Mouse (Mus musculus) gastrocnemius, postnatal 14 days (tissue): ENCODE measurements around the gene Slc9b2. TPM values are rescaled to one million over a fixed set of nuclear protein-coding genes. Genes with fewer than 3 reads are reported as not detected.

Experiments
- DNase-seq: peaks from one replicate; pipeline ENCODE4 v3.0.0; 2021; ENCODE audit warnings: mixed read lengths
- intact Hi-C: fragments of 180-260 bp; cut with DNase I; formaldehyde crosslinking; loops from one replicate; pipeline ENCODE4 v1.15.1; 2025; ENCODE audit warnings: low total_unique reads
- long read RNA-seq, 2 experiments: library from polyadenylated mRNA; stranded (forward); transcript quantifications; one replicate each; pipeline ENCODE4 v2.0.0; 2021
- total RNA-seq, 2 experiments: library from RNA; stranded (reverse); gene quantifications; 2 replicates each; pipeline ENCODE4 v1.2.3; 2021

Slc9b2 gene
- total RNA-seq = under 1 TPM; 0.29 to 0.33 TPM
- long read RNA-seq, experiment 1 = 0 reads
- long read RNA-seq, experiment 2 = 0 reads

DNA sequence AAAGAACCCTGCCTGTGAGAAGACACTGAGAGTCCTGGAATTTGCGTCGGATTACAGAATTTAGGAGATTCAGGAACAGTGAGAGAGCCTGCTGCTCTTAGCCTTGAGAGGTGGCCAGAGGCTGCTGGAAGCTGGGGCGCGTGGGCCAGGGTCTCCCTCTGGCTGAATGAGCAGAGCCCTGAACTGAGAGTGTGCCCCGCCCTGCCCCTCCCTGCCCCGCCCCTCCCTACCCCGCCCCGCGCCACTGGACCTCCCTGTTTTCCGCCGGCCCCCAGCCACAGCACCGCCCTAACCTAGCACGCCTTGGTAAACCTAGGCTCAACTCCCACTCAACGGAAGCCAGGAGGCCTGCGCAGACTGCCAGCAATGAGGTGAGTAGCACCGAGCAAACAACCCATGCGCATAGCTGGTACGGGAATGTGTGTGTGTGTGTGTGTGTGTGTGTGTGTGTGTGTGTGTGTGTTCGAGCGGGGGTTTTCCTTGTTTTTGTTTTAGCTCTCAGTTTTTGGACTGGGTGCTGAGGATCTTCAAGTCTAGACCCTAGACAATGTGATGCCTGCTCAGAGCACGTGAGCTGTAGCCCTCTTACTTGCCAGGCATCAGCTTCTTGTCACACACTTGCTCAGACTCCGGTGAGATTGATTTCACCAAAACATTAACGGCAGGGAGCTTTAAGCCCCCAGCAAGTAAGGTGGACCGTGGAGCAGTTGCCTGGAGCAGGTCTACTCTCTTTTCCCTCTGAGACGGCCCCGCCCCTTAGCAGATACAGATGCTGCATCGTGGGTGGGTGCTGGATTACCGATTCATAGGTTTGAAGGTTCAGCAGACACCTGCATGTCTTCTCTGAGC, at the start of gene Slc9b2:
TSS of gene Slc9b2 (plus strand) at position 290 of the 849 bp plus-strand sequence.
- DNase-seq = peak; percentile 14

GRCm38 (mm10) chr3:135258919-135259318, 48.6 kb upstream of the Slc9b2 start:
- intact Hi-C loops = no loop called here
- no peak for DNase-seq

More for the DNA sequence above, at the start of gene Slc9b2:
- intact Hi-C loops = no loop called here

DNA sequence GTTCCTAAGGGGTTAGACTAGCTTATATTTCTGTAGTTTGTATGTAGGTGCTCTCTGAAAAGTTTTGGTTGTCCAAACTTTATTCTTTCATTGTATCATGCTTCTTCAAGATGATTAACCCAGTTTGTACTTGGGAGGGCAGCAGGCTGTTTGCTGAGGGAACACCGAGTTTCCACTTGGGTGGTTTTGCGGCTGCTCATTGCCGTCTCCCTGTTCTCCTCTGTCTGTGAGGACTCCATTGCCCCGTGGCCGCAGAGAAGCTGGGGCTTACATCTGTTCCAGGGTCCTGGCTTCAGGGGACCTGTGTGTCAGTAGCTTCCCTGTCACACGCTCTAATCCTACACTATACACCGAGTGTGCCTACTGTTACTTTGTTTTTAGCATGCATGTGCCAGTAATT, 47.3 kb upstream of the Slc9b2 start:
- no peak for DNase-seq
- intact Hi-C loops = no loop called here

GRCm38 (mm10) chr3:135268616-135269015, 38.9 kb upstream of the Slc9b2 start:
- intact Hi-C loops = no loop called here
- DNase-seq = no peak

GRCm38 (mm10) chr3:135269391-135269990, 38.0 kb upstream of the Slc9b2 start:
- DNase-seq = no peak
- intact Hi-C loops = no loop called here

- DNase-seq = peak; percentile 28
- intact Hi-C loops = no loop called here
These were observed 34.9 kb upstream of the Slc9b2 start for GRCm38 (mm10) chr3:135272627-135273026.

- intact Hi-C loops = no loop called here
These were observed 34.5 kb upstream of the Slc9b2 start for GRCm38 (mm10) chr3:135273047-135273446.

DNA sequence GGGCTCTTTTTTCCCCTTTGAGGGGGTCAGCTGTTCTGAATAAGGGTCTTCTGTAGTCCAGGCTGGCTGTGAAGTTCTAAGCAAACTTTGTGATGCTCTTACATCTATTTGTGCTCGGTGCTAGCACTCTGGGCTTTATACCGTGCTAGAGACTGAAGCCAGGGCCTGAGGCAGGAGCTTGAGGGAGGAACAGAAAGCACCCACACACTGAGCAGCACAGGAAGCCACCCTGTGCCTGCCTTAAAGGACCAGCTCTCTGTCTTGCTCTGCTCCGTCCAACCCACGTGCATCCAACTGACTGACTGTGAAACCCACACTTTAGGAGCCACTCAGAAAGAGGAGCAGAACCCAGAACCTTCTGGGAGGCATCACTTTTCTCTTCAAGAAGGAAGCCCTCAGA, 27.3 kb upstream of the Slc9b2 start:
- no peak for DNase-seq
- intact Hi-C loops = loop anchor here (5.0 to 10.0 kb wide), 2 partner anchors 47 to 125 kb away; no protein-coding TSS in a partner anchor

More at GRCm38 (mm10) chr3:135273047-135273446, 34.5 kb upstream of the Slc9b2 start:
- no peak for DNase-seq

GRCm38 (mm10) chr3:135280669-135281415, 26.7 kb upstream of the Slc9b2 start, which contains the start of gene Bdh2:
Bdh2 (plus strand) TSS chr3:135281221.
- intact Hi-C loops = loop anchor here (5.0 to 10.0 kb wide), 2 partner anchors 46 to 124 kb away; no protein-coding TSS in a partner anchor
- DNase-seq = peak; percentile 68

GRCm38 (mm10) chr3:135281701-135282100, 25.8 kb upstream of the Slc9b2 start:
- intact Hi-C loops = loop anchor here (5.0 to 10.0 kb wide), 2 partner anchors 46 to 123 kb away; no protein-coding TSS in a partner anchor
- DNase-seq = no peak

DNA sequence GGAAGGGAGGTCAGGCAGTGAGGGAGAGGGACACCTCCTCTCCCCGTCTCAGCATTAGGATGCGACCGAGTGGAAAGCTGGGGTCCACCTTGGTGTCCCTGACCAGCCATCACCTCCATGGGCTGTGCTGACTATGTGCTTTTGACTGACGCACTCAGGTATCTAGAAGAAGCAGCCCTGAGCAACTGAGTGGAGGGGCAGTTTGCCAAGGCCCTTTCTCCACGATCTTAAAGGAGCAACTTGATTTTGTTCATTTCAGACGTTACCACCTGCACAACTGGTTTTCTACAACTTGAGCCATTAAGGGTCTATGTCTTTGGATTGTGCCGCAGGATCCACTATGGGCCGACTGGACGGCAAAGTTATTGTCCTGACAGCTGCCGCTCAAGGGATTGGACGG, 22.2 kb upstream of the Slc9b2 start:
- DNase-seq = no peak
- intact Hi-C loops = loop anchor here (5.0 to 10.0 kb wide), 2 partner anchors 120 to 442 kb away; no protein-coding TSS in a partner anchor

DNA sequence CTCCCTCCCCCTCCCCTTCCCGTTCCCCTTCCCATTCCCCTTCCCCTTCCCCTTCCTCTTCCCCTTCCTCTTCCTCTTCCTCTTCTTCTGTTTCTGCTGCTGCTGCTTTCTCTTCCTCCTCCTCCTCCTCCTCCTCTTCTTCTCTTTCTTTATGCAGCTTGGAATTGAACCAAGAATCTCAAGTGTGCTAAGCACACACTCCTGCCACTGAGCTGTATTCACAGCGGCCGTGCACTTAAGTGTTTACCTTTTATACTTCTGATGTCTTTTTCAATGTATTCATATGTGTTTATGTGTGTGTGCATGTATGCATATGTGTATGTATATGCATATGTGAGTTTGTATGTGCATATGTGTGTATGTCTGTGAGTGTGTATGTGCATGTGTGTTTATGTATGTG, 21.7 kb upstream of the Slc9b2 start:
- intact Hi-C loops = loop anchor here (5.0 to 10.0 kb wide), 2 partner anchors 119 to 441 kb away; no protein-coding TSS in a partner anchor
- no peak for DNase-seq

- DNase-seq = no peak
- intact Hi-C loops = loop anchor here (5.0 to 10.0 kb wide), 2 partner anchors 117 to 439 kb away; no protein-coding TSS in a partner anchor
These were observed 19.3 kb upstream of the Slc9b2 start for GRCm38 (mm10) chr3:135288138-135288750.

GRCm38 (mm10) chr3:135289148-135289547, 18.4 kb upstream of the Slc9b2 start:
- intact Hi-C loops = loop anchor here (5.0 to 10.0 kb wide), 2 partner anchors 116 to 438 kb away; no protein-coding TSS in a partner anchor
- no peak for DNase-seq

GRCm38 (mm10) chr3:135290249-135290894, 17.1 kb upstream of the Slc9b2 start:
- peak; percentile 17 for DNase-seq
- intact Hi-C loops = no loop called here

GRCm38 (mm10) chr3:135293703-135294102, 13.8 kb upstream of the Slc9b2 start:
- no peak for DNase-seq
- intact Hi-C loops = no loop called here

DNA sequence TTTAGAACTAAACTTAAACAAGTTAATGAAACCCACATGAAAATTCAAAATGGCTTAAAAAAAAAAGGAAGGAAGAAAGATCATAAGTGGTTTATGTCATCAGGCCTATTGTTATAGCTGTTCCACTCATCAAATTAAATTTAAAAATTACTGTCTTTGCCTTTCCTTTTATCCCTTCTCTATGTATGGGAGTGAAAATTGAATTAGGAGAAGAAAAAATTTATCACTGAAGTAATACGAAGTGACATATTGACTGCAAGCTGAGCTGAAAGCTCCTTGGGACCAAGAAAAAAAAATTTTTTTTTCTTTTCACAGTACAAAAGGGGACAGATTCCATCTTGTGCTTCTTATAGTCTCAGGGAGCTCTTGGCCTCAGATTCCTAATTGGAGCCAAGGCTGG, 11.9 kb upstream of the Slc9b2 start:
- no peak for DNase-seq
- intact Hi-C loops = no loop called here

DNA sequence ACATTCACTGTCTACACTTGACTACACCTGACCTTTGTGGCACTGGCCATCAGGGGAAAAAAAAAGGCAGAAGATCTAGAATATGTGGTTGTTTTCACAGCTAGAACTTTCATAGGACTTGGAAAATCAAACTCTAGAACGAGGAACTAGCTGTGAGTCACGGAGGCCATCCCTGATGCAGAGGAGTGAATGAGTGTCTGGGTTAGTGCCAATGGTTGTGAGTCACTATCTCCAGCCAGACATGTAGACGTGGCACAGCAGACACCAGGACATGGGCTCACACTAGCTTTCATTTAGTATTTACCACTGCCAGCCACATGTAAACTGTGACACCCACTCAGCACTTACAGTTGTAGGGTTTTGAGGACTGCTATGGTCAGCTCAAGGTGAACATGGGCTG, 8.9 kb upstream of the Slc9b2 start:
- intact Hi-C loops = no loop called here
- DNase-seq = no peak

DNA sequence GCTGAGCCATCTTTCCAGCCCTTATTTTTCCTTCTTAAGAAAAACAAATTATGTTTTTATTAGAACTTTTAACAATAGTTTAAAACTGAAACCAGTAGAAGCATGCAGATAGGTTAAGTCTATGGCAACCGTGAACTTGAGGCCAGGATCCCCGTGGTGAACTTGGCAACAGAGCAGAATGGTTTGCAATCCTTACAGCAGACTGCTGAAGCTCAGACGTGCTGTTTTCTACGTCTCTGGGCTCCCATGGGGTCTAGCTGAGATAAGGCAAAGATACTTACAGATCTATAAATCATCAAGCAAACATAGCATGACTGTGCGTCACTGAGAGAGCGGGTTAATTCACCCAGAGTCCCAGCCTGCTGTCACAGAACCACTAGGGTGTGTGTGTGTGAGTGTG, 7.4 kb upstream of the Slc9b2 start:
- no peak for DNase-seq
- intact Hi-C loops = no loop called here
